Mouse (Mus musculus) heart, adult 8-10 months (tissue): ENCODE data around the gene Rims3. TPM values are rescaled to one million over a fixed set of nuclear protein-coding genes. Genes with fewer than 3 reads are reported as not detected.

Experiments
- DNase-seq: peaks from one replicate; pipeline ENCODE4 v3.0.0; 2022; ENCODE audit warnings: low spot score
- total RNA-seq, 4 experiments: library from RNA; stranded (reverse); gene quantifications; 2 replicates each; pipeline ENCODE4 v1.2.4; 2022

The Rims3 gene
- total RNA-seq, 4 experiments from 2014 or later, result 0.06 to 0.14 (median 0.08) TPM; not detected in 1

DNA sequence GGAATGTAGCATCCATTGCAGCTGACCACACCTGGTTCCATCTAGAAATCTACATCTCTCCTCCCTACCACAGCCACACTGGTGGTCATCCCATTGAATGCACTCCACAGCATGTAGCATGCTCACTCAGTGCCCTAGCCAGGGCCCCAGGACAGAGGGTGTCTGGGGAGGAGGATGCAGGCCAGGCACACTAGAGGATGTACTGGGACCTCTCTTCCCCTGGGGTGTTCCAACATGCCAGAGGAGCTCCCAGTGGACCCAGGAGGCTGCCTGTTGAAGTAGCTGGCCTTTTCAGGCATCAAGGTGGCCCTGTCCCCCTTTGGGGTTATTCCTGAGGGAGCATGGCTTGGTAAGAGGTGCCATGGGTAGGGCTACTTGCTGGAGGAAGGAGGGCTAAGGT, 37.3 kb downstream of the Rims3 start:
- no peak for DNase-seq

DNA sequence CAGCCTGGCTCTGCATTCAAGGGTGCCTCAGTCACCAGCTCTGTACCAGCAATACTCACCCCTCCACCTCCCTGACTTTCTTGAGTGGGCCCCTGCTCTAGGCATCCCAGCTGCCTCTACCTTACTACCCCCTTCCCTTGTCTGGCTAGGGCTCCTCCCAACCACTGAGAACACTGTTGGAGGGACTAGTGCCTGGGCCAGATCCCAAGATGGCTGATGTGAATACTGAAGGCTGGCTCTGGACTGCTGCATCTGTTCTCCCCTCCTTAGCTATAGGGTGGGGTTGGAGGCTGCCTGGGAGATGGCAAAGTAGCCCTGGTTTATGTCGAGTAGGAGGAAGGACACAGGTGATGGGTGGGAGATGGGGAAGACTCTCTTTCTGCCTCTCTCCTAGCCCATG, 37.9 kb downstream of the Rims3 start:
- DNase-seq, result no peak

DNA sequence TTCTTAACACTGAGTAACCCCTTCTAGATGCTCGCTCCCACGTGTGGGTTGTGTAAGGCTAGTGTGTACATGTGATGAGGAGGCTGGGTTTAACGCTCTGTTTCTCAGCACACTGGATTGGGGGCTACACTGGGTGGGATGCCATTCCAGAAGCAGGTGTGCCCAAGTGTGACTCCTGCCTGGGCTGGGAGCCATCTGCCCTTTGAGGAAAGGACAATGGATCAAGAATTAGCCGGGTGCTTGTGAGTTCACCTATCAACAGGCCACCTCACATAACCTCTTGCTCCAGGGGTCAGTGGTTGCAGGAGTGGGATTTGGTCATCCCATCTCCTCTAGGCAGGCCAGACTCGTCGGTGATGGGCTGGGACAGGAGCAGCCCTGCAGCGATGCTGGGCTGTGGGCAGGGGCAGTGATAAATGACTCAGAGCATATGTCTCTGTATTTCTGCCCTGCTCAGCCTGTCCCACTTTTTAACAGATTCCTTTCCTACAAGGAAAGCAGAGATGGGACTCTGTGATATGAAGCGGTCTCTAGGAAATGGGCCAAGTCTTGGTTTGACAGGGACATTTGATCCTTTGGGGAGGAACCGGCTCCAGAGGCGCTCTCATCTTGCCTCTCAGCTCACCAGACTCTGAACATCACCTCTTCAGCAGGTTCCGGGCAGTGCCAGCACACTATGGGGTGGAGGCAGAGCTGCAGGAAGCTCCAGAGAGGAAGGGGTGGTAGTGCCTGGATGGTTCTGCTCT, 39.2 kb downstream of the Rims3 start:
- no peak for DNase-seq

DNA sequence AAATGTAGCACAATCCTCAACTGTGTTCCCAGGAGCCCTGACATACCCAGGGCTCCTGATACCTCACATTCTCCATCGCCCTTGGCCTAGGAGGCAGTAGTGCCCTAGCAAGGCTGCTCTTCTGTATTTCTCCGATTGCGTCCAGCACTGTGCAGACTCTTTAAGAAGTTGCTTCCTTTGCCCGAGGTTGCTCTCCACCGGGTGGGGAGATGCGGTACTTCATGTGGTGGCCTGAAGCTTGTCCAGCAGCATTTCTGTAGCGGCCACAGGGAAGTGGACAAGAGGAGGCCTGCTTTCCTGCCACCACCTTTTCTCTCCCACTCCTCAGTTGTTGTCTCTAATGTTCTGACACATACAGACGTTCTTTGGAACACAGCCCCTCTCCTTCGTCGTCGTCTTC, 40.0 kb downstream of the Rims3 start:
- no peak for DNase-seq

DNA sequence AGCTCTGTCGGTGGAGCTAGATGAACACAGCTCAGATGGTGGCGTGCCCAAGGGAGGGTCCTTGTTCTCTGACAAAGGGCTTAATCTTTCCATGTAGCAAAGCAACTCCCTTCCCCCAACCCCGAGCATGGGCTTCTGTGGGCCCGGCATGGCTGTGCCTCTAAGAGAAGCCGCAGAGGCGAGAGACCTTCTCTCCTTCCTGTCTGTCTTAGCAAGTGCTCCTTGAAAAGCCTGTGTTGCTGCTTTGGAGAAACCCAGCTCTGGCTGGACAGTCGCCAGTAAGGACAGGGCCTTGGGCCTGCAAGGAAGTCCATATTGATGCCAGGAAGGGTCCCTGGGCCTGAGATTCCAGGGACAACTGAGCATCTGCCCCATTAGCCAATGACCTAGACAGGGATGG, 40.6 kb downstream of the Rims3 start:
- no peak for DNase-seq

DNA sequence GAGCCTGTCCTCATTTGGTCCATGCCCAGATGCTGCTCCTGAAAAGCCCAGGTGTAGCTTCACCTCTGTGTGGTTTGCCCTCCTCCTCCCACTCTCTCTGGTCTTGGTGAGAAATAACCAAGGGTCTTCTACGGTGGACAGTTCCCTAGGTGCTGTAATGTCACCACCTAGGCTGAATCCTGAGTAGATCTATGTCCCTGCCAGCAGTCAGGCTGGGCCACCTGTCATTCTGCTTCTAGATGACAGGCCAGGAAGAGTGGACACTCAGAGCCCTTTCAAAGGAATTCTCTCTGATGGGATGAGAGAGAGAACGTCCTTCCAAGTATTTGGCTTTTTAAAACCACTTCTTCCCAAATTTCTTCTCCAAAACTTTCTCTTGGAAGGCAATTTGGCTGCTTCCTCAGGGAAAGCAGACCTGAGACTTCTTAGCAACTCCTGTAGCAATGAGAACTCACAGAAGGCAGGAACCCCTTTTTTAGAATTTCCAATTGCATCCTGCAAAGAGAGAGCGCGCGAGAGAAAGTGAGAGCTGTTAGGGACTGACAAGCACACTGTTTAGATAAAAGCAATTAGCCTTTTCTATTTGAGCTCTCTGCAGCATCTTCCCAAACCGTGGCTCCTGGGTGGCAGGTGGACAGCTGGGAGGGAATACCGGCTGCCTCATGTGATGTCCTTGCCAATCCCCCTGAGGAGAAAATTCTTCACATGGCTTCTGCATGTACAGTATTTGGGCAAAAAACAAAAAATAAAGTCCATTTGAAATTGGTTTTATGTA, 41.4 kb downstream of the Rims3 start:
- DNase-seq, result no peak

DNA sequence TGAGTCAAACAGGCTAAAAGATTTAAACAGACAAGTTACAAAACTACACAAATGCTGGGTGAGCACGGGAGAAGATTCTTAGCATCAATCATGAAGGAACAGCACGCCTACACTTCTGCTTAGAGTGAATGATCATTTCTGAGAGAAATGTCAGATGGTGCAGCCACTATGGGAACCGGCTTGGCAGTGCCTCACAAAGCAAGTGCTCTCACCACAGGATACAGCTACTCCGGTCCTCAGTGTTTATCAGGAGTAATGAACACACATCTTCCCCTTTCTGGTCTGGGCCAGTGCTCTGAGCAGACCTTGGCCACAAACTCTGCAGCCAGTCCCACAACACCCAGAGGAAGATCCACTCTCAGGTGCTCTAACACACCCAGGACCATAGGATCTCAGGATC, 49.9 kb downstream of the Rims3 start:
- no peak for DNase-seq

DNA sequence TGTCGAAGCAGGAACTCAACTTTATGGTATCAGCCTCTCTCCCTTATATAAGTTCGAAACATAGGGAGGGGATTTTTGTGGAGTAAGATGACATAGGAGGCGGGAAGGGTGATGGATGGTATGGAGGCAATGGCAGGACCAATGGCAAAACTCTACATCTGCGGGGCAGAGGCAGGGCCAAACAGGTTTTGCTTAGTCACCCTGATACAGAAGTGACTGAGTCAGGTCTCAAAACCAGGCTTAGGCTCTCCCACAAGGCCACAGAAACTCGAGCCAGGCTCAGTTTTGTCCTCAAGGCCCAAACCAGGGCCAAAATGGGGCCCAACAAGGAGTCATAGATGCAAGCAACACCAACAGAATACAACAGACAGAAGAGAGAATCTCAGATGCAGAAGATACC, 51.0 kb downstream of the Rims3 start:
- no peak for DNase-seq

DNA sequence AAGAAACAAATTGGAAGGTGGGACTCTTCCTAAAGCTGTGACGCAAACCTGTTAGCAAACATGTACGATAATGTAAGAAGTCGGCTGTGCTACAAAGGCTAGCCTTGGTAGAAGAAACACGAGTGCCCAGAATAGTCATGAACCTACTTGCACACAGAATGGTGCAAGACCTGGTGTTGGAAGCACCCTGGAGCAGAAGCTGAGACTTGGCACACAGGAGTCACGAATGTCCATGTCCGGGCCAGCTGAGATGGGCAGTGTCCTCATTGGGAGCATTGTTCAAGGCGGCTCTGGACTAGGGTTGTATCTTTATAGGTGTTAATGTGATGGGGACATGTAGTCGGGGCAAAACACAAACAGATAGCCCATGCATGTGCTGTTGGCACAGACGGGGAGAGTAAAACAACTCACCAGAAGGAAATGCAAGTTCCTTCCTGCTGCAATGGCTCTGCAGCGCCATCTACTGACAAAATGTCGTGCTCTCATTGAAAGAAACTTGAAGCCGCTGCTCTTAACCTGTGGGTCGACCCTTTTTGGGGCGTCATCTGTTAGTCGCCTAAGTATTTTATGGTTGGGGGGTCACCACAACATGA, 55.0 kb downstream of the Rims3 start:
- DNase-seq, result peak; percentile 25

DNA sequence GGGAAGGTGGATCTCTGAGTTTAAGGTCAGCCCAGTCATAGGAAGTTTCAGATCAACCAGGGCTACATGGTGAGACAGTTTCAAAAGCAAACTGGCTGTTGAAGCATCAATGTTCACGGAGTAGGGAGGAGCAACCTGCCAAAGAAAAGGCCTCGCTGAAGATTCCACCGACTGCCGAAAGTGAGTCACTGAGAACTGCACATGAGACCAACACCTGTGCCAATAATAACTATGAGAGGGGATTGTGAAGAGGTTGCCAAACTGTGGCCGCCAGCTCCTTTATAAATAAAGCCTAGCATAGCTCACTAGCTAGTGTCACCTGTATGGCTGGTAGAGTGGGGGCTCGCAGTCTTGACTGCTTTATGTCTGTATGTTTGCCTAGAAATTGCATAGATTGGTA, 56.5 kb downstream of the Rims3 start:
- no peak for DNase-seq

DNA sequence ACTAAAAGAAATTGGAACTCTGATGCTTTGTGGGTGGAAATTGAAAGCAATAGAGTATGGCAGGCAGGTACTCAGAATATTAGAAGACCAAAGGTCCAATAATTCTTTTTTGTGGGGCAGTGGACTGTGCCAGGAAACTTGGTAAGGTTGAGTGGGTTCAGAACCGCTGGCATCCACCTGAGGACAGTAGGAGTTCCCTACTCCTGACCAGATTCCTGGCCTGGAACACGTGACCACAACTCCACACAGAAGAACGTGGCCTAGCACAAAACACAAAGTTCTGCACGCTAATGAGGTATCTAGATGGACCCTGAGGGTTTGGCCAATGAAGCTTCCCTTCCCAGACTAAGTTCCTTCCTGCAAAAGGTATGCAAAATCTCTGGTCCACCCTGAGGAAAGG, 58.2 kb downstream of the Rims3 start:
- DNase-seq, result no peak

DNA sequence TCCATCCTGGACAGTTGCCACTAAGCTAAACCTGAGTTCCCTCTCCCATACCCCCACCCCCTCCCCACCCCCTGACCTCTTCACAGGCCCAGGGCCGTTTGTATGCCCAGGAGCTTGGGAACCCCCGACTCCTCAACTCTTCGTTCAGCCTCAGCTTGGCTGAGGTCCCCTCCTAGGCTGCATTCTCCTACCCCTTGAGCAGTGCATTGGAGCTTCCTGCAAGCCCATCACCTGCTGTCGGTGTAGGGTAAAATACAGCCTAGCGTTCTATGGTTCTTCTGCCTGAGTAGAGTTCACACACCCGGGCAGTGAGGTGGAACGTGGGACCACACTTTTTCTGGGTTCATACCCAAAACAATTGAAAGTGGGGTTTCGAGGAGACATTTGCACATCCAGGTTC, 58.8 kb downstream of the Rims3 start:
- DNase-seq, result no peak

DNA sequence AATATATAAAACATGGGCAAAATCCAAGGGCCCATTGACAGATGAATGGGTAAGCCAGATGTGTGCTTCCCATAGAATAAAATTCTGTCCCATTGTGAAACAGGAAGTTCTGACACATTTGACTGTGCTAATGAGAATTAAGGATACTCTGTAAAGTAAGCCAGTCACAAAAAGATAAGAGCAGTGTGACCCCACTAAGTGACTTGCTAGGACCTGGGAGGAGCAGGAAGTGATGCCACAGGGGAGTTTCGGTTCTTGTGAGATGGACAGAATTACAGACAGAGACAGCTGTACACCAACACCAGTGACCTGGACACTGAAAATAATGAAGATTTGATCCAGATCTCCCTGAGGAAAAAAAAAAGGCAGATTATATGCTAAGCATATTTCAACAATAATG, 59.2 kb downstream of the Rims3 start:
- DNase-seq, result no peak

DNA sequence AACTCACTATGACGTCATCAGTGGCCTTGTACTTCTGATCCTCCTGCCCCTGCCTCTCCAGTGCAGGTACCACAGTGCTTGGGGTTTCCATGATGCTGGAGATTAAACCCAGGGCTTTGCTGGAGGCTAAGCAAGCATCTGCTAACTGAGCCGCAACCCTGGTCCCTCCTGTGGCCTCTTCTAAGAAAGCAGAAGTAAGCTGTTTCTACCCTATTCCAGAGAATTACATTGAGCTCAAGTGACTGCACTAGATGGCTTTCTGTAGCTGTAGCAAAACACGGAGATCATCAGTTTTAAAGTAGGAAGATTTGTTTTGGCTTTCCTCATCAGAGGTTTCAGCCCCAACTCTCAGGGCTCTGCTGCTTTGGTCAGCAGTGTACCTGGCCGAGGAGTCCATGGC, 59.9 kb downstream of the Rims3 start:
- no peak for DNase-seq

DNA sequence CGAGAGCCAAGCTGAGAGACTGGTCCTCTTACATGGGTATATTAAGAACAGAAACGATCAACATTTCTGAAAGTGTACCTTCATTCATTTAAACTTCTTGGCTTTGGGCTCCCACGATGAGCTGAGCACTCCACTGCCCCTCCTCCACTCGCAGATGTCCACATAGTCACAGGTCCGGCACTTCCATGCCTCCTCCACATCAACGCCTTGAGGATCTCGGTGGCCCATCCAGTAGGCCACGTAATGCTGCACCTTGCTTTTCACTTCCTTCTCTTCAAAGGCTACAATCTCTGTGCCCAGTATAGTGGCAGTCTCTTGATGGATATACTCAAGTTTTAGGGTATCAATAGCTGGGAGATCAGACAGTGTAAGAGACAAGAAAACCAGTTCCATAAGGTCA, 66.8 kb downstream of the Rims3 start:
- DNase-seq, result no peak

DNA sequence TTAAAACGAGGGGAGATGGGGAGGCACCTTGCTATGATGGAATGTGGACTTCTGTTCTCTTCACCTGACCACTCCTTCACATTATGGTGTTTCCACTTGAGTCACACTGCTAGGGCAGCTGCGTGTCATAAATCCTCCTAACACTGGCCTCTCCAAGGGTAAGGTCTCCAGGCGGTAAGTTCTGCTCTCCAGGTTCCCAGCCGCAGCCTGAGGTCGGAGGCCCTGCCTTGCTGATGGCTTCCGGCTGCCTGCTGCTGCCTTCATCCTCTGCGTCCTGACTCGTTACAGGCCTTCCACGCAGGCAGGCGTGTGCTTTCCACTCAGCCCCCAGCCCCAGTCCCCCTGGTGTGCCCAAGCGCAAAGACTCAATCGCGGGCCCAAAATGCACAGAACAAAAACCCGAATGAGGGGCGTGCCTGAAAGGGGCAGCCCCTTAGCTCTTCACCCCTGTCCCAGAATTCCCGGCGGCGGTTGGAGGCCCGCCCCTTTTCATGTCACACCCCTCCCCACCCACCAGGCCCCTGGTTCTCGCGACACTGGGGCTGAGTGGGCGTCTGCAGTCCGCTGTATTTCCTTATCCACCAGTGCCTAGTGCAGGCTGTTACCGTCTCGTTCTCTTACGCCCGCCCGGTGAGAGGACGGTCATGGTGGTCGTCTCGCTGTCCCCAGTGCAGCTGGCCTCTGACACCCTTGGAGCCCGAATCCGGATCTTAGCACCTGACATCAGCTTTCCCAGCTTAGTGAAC, 70.1 kb downstream of the Rims3 start, which contains the start of gene Exo5:
Exo5 (minus strand) TSS at position 464 of the 746 bp plus-strand sequence.
- DNase-seq, result peak; percentile 88

DNA sequence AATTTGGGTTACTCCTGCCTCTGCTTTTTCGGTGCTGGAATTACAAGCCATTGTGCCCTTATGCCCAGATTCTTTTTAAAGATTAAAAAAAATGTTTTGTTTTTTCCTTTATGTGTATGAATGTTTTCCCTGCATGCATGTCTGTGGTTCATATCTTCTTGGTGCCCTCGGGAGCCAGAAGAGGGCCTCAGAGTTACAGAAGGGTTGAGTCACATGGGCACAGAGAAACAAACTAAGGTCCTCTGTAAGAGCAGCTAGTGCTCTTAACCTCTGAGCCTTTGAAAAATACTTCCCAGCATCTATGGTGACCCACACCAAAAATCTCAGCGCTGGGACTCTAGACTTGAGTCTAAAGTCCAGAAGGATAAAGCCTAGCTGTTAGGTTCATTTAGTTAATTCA, 70.8 kb downstream of the Rims3 start:
- no peak for DNase-seq

DNA sequence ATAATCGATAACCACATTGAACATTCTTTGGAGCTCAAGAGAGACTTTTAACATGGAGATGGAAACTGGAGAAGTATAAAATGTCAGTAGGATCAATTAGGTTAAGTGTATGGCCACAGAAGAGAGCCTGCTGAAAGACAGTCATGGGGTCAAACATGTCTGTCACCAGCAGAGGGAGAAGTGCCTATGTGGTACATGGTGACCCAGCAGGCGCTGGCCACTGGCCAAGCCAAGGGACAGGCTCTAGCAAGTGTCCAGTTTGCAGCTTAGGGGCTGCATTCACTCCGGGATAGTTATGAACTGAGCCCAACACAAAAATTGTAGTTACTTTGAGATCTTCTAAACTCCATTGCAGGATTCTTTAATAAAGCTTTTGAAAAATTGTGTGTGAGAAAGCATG, 74.1 kb downstream of the Rims3 start:
- DNase-seq, result no peak

DNA sequence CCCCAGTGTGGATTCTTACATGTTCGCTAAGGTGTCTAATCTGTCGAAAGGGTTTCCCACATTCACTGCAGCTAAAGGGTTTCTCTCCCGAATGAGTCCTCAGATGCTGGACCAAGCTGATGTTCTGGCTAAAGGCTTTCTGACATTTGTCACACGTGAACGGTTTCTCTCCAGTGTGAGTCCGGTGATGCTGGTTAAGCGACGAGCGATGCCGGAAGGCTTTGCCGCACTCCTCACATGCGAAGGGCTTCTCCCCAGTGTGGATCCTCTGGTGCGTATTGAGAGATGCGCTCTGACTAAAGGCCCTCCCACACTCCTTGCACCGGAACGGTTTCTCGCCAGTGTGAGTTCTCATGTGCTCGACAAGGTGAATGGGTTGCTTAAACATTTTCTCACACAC, 76.1 kb downstream of the Rims3 start:
- no peak for DNase-seq

DNA sequence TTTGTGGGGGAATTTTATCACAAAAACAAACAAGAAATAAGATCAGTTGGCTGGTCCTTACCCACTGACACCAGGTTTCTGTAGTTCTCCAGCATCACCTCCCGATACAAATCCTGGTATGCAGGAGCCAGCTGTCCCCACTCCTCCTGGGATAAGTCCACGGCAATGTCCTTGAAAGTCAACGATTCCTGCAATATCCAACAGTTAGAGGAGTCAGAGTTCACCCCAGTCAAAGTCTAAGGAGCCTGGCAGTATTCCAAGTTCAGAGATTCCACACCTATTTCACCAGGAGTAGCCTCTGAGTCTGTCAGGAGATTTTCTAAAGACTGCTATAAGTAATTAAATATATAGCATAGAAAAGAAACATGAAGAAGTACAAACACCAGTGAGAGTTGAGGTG, 80.4 kb downstream of the Rims3 start:
- no peak for DNase-seq
